Mouse (Mus musculus) left cerebral cortex, adult 18-20 months (tissue): ENCODE data around the gene Ccdc30. TPM values are rescaled to one million over a fixed set of nuclear protein-coding genes. Genes with fewer than 3 reads are reported as not detected.
"Not testable (repeated sequence)": the region's sequence is repeated elsewhere in the genome, so short reads cannot be mapped to it uniquely, and the experiment has no call there.

Experiments
- DNase-seq, 2 experiments: peaks; one replicate each; pipeline ENCODE4 v3.0.0; 2021 to 2022; ENCODE audit warnings: low spot score in 2 of 2, mixed read lengths in 1 of 2
- total RNA-seq, 2 experiments: library from RNA; stranded (reverse); gene quantifications; 2 replicates each; pipeline ENCODE4 v1.2.3; 2021

The Ccdc30 gene
- total RNA-seq, 2 experiments from 2014 or later = 18.3 to 18.5 TPM

DNA sequence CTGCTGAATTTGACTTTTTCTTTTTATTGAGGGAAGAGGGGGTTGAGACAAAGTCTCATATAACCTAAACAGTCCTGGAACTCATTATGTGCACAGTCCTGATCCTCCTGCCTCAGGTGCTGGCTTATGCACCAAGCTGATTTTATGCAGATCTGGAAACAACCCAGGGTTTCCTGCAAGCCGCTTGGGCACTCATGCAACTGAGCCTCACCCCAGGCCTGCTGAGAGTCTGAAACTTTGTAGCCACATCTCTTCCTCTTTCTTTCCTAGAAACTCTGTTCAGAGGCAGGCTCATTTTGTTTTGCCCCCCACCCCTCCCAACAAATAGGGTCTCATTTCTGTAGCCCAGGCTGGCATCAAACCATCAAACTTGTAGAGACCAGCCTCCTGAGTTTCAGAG, 101.6 kb downstream of the Ccdc30 start:
- DNase-seq = no peak

- no peak for DNase-seq
Measured at GRCm38 (mm10) chr4:119305418-119305817, 109.9 kb downstream of the Ccdc30 start.

DNA sequence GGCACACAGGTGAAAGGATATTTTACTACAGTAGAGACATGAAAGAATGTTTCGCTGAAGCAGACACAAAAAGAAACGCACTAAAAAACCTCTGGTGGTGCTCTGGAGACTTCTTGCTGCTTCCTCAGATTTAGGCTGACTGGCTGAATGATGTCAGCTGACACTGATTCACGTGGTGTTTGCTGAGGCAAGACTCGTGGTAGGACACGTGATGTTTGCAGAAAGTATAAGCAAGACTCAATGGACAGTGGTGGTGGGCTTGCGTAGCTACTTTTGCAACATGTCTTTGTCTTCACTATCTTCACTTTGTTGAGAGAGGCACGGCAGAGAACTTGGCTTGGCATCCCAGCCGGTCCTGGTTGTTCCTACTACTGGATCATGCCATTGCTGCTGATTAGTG, 112.0 kb downstream of the Ccdc30 start:
- DNase-seq = no peak

GRCm38 (mm10) chr4:119301777-119302176, 113.5 kb downstream of the Ccdc30 start:
- no peak for DNase-seq

- DNase-seq = no peak
Measured at GRCm38 (mm10) chr4:119300761-119301160, 114.6 kb downstream of the Ccdc30 start.

GRCm38 (mm10) chr4:119297361-119297760, 118.0 kb downstream of the Ccdc30 start:
- DNase-seq = no peak

- DNase-seq = no peak
Measured at GRCm38 (mm10) chr4:119295134-119295453, 120.2 kb downstream of the Ccdc30 start.

GRCm38 (mm10) chr4:119294415-119295133, 120.7 kb downstream of the Ccdc30 start, which contains the start of gene Ybx1:
Gene Ybx1 (minus strand): TSS chr4:119294604.
- peak; percentile 100 for DNase-seq

GRCm38 (mm10) chr4:119293574-119294258, 121.6 kb downstream of the Ccdc30 start:
- DNase-seq = peak; percentile 14 to 31

GRCm38 (mm10) chr4:119292771-119293573, 122.3 kb downstream of the Ccdc30 start:
- peak; percentile 48 to 57 for DNase-seq

DNA sequence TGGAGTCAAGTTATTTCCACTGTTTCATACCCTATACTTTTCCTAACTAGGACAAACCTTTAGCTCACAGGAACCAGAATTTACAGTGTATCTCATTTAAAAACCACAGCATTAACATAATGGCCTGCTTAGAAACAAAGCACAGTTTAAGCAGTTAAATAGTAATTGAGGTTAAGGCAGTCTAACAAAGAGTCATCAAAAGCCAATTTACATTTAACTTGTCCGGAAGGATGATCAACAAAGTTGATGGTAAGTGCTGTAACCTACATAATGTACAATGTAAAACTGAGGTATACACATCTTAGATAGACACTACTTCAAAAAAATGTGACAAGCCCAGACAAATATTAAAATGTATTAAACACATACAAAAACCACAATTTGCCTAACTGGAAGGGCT, 123.4 kb downstream of the Ccdc30 start:
- no peak for DNase-seq

DNA sequence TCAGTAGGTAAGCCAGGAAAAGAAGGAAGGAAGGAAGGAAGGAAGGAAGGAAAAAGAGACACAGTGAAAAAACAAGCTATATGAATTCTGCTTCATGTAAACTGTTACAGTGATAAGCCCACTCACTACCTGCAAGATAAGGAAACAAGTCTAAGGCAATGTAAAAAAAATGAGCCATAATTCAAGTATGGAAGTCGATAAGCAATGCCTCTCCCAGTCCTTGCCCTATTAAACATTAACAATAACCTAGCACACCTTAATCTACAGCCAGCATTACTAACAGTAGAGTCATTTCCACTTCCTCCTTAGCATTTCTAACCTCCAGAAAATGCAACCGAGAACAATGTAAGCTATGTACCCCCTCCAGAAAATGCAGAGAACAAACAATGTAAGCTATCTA, 130.0 kb downstream of the Ccdc30 start:
- DNase-seq = no peak

- no peak for DNase-seq
Measured at GRCm38 (mm10) chr4:119284861-119285260, 130.5 kb downstream of the Ccdc30 start.

DNA sequence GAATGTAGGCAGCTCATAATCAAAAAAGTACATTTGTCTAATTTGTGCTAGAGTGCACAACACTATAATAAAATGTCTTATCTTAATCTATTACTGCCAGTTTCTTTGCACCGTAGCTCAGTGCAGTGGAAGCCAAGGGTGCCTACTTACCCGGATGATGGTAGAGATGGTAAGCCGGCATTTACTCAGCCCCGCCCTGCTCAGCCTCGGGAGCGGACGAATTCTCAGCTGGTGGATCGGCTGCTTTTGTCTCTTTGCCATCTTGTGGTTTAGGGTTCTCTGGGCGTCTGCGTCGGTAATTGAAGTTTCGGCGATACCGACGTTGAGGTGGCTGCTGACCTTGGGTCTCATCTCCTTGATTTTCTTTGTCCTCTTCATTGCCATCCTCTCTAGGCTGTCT, 136.5 kb downstream of the Ccdc30 start:
- DNase-seq = not testable (repeated sequence)

DNA sequence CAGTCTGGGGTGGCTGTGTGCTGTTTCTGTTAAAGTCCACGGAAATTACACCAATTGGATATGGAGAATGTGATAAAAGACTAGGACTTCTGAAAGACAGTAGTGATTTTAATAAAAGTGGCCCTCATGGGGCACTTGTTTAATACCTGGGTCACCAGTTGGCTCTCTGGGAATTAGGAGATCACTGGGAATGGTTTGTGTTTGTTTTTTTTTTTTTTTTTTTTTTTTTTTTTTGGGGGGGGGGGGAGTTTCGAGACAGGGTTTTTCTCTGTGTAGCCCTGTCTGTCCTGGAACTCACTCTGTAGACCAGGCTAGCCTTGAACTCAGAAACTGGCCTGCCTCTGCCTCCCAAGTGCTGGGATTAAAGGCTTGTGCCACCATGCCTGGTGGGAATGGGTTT, 139.6 kb downstream of the Ccdc30 start:
- DNase-seq = no peak

- no peak for DNase-seq
Measured at GRCm38 (mm10) chr4:119275226-119275625, 140.1 kb downstream of the Ccdc30 start.

GRCm38 (mm10) chr4:119274627-119275026, 140.7 kb downstream of the Ccdc30 start:
- no peak for DNase-seq

Other genes starting within 250 kb of the Ccdc30 start
- 1 to 10 TPM; 6.2 to 7.5 TPM for gene Zfp691, start 241.3 kb downstream of the Ccdc30 start, total RNA-seq
- under 1 TPM; 0.40 TPM for gene Ermap, start 225.5 kb downstream of the Ccdc30 start, total RNA-seq
- gene Svbp, start 220.2 kb downstream of the Ccdc30 start, total RNA-seq = 10 to 100 TPM; 16.2 to 18.8 TPM
- under 1 TPM; 0.30 to 0.49 TPM for gene Tmem269, start 197.3 kb downstream of the Ccdc30 start, total RNA-seq
- gene AU022252, start 182.8 kb downstream of the Ccdc30 start, total RNA-seq = 10 to 100 TPM; 25.2 to 29.5 TPM
- gene P3h1, start 182.6 kb downstream of the Ccdc30 start, total RNA-seq = 1 to 10 TPM; 7.6 to 7.8 TPM
- under 1 TPM in 1 of 2 experiments, not detected in 1; 0.44 TPM for gene Cldn19, start 160.1 kb downstream of the Ccdc30 start, total RNA-seq
- gene Ybx1, start 120.9 kb downstream of the Ccdc30 start, total RNA-seq = 100 to 1,000 TPM; 178 to 187 TPM
- 10 to 100 TPM; 16.2 to 17.4 TPM for gene Ppih, start 95.0 kb downstream of the Ccdc30 start, total RNA-seq
- gene Ppcs, start 6.9 kb upstream of the Ccdc30 start, total RNA-seq = 1 to 10 TPM; 5.5 to 6.1 TPM
- under 1 TPM; 0.49 to 0.61 TPM for gene Zmynd12, start 7.3 kb upstream of the Ccdc30 start, total RNA-seq
- gene Rimkla, start 77.1 kb upstream of the Ccdc30 start, total RNA-seq = 1 to 10 TPM; 9.7 TPM
- 10 to 100 TPM; 66.9 to 81.2 TPM for gene Foxj3, start 121.5 kb upstream of the Ccdc30 start, total RNA-seq
- gene Frg2f1, start 124.0 kb upstream of the Ccdc30 start, total RNA-seq = 10 to 100 TPM; 20.5 to 20.7 TPM
- gene Guca2a, start 222.2 kb upstream of the Ccdc30 start, total RNA-seq = not detected
- gene Guca2b, start 243.4 kb upstream of the Ccdc30 start, total RNA-seq = not detected